Mouse (Mus musculus): ENCODE results near the gene Atpif1.
A peak's percentile ranks its signal among the peaks of the same experiment; 100 is the strongest.

DNA sequence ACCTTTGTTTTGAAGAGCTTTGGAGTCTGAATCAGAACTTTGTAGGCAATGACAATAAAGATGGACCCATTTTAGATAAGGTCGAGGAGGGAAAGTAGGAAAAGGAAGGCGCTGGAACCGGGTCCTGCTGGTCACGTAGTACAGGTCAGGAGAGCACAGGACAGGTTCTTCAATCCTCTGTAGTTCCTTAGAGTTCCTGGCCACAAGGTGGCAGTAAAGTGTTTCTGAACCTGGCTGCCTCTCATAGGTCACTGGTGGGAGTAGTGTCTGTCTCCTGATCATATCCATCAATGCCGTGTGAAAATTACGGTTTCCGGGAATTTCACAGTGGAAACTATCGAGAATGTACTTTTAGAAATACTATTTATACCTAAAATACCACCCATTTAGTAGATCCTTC lies 12.4 kb upstream of the Atpif1 start:
- TF ChIP-seq CTCF (IDR thresholded peaks at IDR 0.05; ENCODE audit: low read depth, low read length) (peak; percentile 55), POLR2A (IDR thresholded peaks at IDR 0.05; ENCODE audit: extremely low read depth, insufficient read depth, low read length) (no peak)
